Mouse (Mus musculus) lung, postnatal 0 days (tissue): ENCODE data around the gene Tbcel.

Experiments
- CTCF ChIP-seq: IDR thresholded peaks from 2 replicates; pipeline ENCODE4 v1.5.1; 2016; ENCODE audit warnings: antibody characterized with exemption, mild to moderate bottlenecking
- EP300 ChIP-seq: IDR thresholded peaks from 2 replicates; pipeline ENCODE4 v1.6.1; 2016; ENCODE audit warnings: antibody characterized with exemption, mild to moderate bottlenecking, control low read depth

DNA sequence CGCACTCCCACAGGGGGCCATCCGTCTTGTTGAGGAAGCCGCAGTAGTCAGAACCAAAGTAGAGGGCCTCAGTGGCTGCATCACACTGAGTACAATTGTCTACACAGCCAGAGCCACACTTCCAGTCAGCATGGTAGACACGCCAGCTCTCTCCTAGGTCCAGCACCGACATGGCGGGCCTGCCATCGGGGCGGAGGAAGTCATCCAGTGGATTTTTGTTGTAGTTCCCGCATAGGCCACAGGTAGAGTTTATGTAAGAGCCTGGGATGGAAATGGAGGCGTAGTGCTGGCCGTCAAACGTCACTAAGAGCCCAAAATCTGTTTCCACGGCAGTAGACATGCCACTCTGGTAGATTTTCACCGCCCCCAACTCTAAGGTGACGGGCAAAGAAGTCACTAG is 130.0 kb downstream of the Tbcel start:
- TF ChIP-seq EP300 (no peak), CTCF (no peak)
